Mouse (Mus musculus): ENCODE results near the gene 4930507D05Rik. TPM values are rescaled to one million over a fixed set of nuclear protein-coding genes. Genes with fewer than 3 reads are reported as not detected.
"Not testable (repeated sequence)": the region's sequence is repeated elsewhere in the genome, so short reads cannot be mapped to it uniquely, and the experiment has no call there.

4930507D05Rik gene
- polyA plus RNA-seq, 2 experiments = 0.33 to 0.39 TPM

DNA sequence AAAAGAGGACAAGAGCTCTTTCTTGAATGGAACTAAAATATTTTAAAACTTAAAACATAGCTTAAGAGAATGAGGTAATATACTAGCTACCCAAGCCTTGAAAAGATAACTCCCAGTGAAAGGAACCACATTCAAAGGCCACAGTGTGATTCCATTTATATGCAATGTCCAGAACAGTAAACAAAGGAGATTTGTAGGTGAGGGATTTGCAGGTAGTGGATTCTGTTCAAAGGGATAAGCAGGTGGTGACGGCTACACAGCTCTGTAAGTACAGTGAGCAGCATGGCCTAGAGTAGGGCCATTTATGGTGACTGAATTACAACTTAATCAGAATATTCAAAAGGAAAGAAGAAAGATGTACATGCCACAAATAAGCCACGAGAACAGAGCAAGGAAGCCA is 27.7 kb downstream of the 4930507D05Rik start:
- no peaks in the 10 kb centered on the region for H3K4me1 ChIP-seq (ENCODE audit: control insufficient read depth, insufficient read depth, low read length)
- 88% methylated on average over 2 of the region's 2 CpGs for WGBS
- peaks cover 15% of the 10 kb centered on the region for H3K36me3 ChIP-seq (ENCODE audit: control insufficient read depth, insufficient read depth, low read length)
- H3K4me3 ChIP-seq (replicated peaks; ENCODE audit: low read length) = no peak overlapping the region
- no peak for TF ChIP-seq POLR2A (IDR thresholded peaks at IDR 0.05; ENCODE audit: borderline replicate concordance, extremely low read depth, insufficient read depth, insufficient read length)
- H3K9me3 ChIP-seq (ENCODE audit: control insufficient read depth, low read length) = no peaks in the 10 kb centered on the region
- H3K27me3 ChIP-seq (ENCODE audit: control insufficient read depth, insufficient read depth, low read length) = no peaks in the 10 kb centered on the region
- no peak overlapping the region for H3K9ac ChIP-seq (ENCODE audit: low read depth, low read length, severe bottlenecking)
- H3K27ac ChIP-seq (replicated peaks; ENCODE audit: low read depth, low read length) = no peak overlapping the region
- no peak for DNase-seq (ENCODE audit: low spot score)
- no peak for ATAC-seq (ENCODE audit: low FRiP score, low read depth)
- H3K4me2 ChIP-seq (replicated peaks; ENCODE audit: low read depth, low read length, severe bottlenecking) = no peak overlapping the region

GRCm38 (mm10) chr10:62481108-62481852 is 32.0 kb downstream of the 4930507D05Rik start:
- WGBS = 44% methylated on average over 7 of the region's 7 CpGs
- Histone ChIP-seq H3K36me3 (ENCODE audit: control insufficient read depth, insufficient read depth, low read length) (peaks cover 12% of the 10 kb centered on the region; the same call in 1 of the 2 replicates), H3K9me3 (ENCODE audit: control insufficient read depth, low read length) (no peaks in the 10 kb centered on the region), H3K4me2 (replicated peaks; ENCODE audit: low read depth, low read length, severe bottlenecking) (no peak overlapping the region), H3K9ac (ENCODE audit: low read depth, low read length, severe bottlenecking) (no peak overlapping the region), H3K4me1 (ENCODE audit: control insufficient read depth, insufficient read depth, low read length) (peaks cover 3% of the 10 kb centered on the region), H3K4me3 (replicated peaks; ENCODE audit: low read length) (no peak overlapping the region), H3K27ac (replicated peaks; ENCODE audit: low read depth, low read length) (no peak overlapping the region), H3K27me3 (ENCODE audit: control insufficient read depth, insufficient read depth, low read length) (no peaks in the 10 kb centered on the region)
- ATAC-seq (ENCODE audit: low FRiP score, low read depth) = no peak
- no peak for DNase-seq (ENCODE audit: low spot score)
- TF ChIP-seq POLR2A (IDR thresholded peaks at IDR 0.05; ENCODE audit: borderline replicate concordance, extremely low read depth, insufficient read depth, insufficient read length) = no peak

GRCm38 (mm10) chr10:62485878-62486582 is 36.7 kb downstream of the 4930507D05Rik start:
- ATAC-seq (ENCODE audit: low FRiP score, low read depth) (peak; percentile 66), DNase-seq (ENCODE audit: low spot score) (peak; percentile 64)
- H3K4me3 ChIP-seq (replicated peaks; ENCODE audit: low read length) = peak overlapping the region; percentile 96
- H3K36me3 ChIP-seq (ENCODE audit: control insufficient read depth, insufficient read depth, low read length) = no peaks in the 10 kb centered on the region
- peaks cover 3% of the 10 kb centered on the region for H3K4me1 ChIP-seq (ENCODE audit: control insufficient read depth, insufficient read depth, low read length)
- H3K9ac ChIP-seq (ENCODE audit: low read depth, low read length, severe bottlenecking) = peak overlapping the region; percentile 75
- TF ChIP-seq POLR2A (IDR thresholded peaks at IDR 0.05; ENCODE audit: borderline replicate concordance, extremely low read depth, insufficient read depth, insufficient read length) = no peak
- H3K27me3 ChIP-seq (ENCODE audit: control insufficient read depth, insufficient read depth, low read length) = no peaks in the 10 kb centered on the region
- peak overlapping the region; percentile 53 for H3K27ac ChIP-seq (replicated peaks; ENCODE audit: low read depth, low read length)
- WGBS = 1% methylated on average over 33 of the region's 48 CpGs
- no peaks in the 10 kb centered on the region for H3K9me3 ChIP-seq (ENCODE audit: control insufficient read depth, low read length)
- H3K4me2 ChIP-seq (replicated peaks; ENCODE audit: low read depth, low read length, severe bottlenecking) = peak overlapping the region; percentile 62

- peak; percentile 92 for ATAC-seq (ENCODE audit: low FRiP score, low read depth)
- Histone ChIP-seq H3K36me3 (ENCODE audit: control insufficient read depth, insufficient read depth, low read length) (no peaks in the 10 kb centered on the region), H3K4me2 (replicated peaks; ENCODE audit: low read depth, low read length, severe bottlenecking) (peak within 1 kb of the TSS; percentile 78), H3K9ac (ENCODE audit: low read depth, low read length, severe bottlenecking) (peak within 1 kb of the TSS; percentile 75), H3K9me3 (ENCODE audit: control insufficient read depth, low read length) (no peaks in the 10 kb centered on the region), H3K27me3 (ENCODE audit: control insufficient read depth, insufficient read depth, low read length) (no peaks in the 10 kb centered on the region), H3K4me3 (replicated peaks; ENCODE audit: low read length) (peak within 1 kb of the TSS; percentile 96), H3K27ac (replicated peaks; ENCODE audit: low read depth, low read length) (peak within 1 kb of the TSS; percentile 53), H3K4me1 (ENCODE audit: control insufficient read depth, insufficient read depth, low read length) (peaks cover 3% of the 10 kb centered on the region)
- TF ChIP-seq POLR2A (IDR thresholded peaks at IDR 0.05; ENCODE audit: borderline replicate concordance, extremely low read depth, insufficient read depth, insufficient read length) = 0 out of 2 replicates have a peak, but pooled peaks have one; percentile 13
- under 1% methylated on average over 43 of the region's 59 CpGs for WGBS
- peak; percentile 98 for DNase-seq (ENCODE audit: low spot score)
Measured at GRCm38 (mm10) chr10:62486618-62487415, 37.5 kb downstream of the 4930507D05Rik start, which contains the start of gene Vps26a. TSS of gene Vps26a (minus strand) at chr10:62486805.

DNA sequence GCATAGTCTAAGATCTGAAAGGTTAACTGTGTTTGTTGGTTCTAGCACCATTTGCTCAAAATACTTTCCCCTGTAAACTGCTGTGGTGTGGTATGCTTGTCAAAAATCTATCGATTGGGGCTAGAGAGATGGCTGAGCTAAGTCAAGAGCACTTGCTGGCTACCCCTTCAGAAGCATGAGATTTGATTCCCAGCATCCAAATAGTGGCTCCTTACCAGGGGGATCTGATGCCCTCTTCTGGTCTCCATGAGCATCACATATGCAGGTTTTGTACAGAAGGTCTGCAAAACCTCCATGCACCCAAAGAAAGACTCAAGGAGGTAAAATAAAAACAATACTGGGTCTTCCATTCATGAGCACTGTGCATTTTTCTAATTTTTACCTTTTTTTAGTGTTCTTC is 39.0 kb downstream of the 4930507D05Rik start:
- no peaks in the 10 kb centered on the region for H3K36me3 ChIP-seq (ENCODE audit: control insufficient read depth, insufficient read depth, low read length)
- DNase-seq (ENCODE audit: low spot score) = peak; percentile 54
- TF ChIP-seq POLR2A (IDR thresholded peaks at IDR 0.05; ENCODE audit: borderline replicate concordance, extremely low read depth, insufficient read depth, insufficient read length) = no peak
- WGBS = 24% methylated on average over 1 of the region's 1 CpGs
- no peak overlapping the region for H3K4me2 ChIP-seq (replicated peaks; ENCODE audit: low read depth, low read length, severe bottlenecking)
- H3K27me3 ChIP-seq (ENCODE audit: control insufficient read depth, insufficient read depth, low read length) = no peaks in the 10 kb centered on the region
- H3K9ac ChIP-seq (ENCODE audit: low read depth, low read length, severe bottlenecking) = no peak overlapping the region
- H3K4me1 ChIP-seq (ENCODE audit: control insufficient read depth, insufficient read depth, low read length) = peaks cover 3% of the 10 kb centered on the region
- H3K4me3 ChIP-seq (replicated peaks; ENCODE audit: low read length) = no peak overlapping the region
- ATAC-seq (ENCODE audit: low FRiP score, low read depth) = no peak
- H3K27ac ChIP-seq (replicated peaks; ENCODE audit: low read depth, low read length) = no peak overlapping the region
- H3K9me3 ChIP-seq (ENCODE audit: control insufficient read depth, low read length) = no peaks in the 10 kb centered on the region

DNA sequence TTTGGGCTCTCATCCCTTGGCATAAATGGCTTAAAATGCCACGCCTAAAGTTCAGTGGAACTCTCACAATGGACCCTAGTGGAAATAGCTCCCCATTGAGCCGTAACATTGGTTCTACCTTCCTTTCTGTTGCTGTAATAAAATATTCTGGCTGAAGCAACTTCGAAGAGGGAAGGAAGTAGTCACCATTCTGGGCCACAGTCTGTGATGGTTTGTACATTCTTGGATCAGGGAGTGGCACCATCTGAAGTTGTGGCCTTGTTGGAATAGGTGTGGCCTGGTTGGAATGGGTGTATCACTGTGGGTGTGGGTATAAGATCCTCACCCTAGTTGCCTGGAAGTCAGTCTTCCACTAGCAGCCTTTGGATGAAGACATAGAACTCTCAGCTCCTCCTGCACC is 42.4 kb downstream of the 4930507D05Rik start:
- not testable (repeated sequence) for H3K4me1 ChIP-seq (ENCODE audit: control insufficient read depth, insufficient read depth, low read length); H3K4me3 ChIP-seq (replicated peaks; ENCODE audit: low read length); H3K36me3 ChIP-seq (ENCODE audit: control insufficient read depth, insufficient read depth, low read length); H3K27me3 ChIP-seq (ENCODE audit: control insufficient read depth, insufficient read depth, low read length); DNase-seq (ENCODE audit: low spot score); H3K4me2 ChIP-seq (replicated peaks; ENCODE audit: low read depth, low read length, severe bottlenecking); ATAC-seq (ENCODE audit: low FRiP score, low read depth); H3K9me3 ChIP-seq (ENCODE audit: control insufficient read depth, low read length); H3K27ac ChIP-seq (replicated peaks; ENCODE audit: low read depth, low read length); H3K9ac ChIP-seq (ENCODE audit: low read depth, low read length, severe bottlenecking)
- 87% methylated on average over 3 of the region's 3 CpGs for WGBS
